Mouse (Mus musculus): ENCODE results near the gene Mpped1. TPM values are rescaled to one million over a fixed set of nuclear protein-coding genes. Genes with fewer than 3 reads are reported as not detected.

Gene Mpped1
- not detected in 4 replicates for total RNA-seq (2023)

DNA sequence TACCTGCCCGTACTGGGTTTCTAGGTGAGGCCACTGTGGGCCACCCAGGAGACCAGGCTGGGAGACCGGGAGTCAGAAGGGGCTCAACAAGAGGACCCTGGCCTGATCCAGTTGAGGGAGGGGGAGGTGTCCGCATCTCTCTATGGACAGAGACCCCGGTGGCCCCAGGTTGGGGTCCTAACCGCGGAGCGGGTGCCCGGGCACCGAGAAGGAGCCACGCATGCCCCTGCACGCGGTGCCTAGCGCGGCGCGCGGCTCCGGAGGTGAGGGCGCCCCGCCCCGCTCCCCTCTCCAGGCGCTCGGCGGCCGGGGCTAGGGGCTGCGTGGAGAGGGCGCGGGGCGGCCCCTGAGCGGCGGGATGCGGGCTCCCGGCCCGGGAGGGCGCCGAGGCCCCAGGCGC is at the start of gene Mpped1:
Mpped1 (plus strand) TSS at position 81 of the 400 bp plus-strand sequence.

Other genes starting within 250 kb of the Mpped1 start
- 52.6 to 63.6 TPM (median 60.8 TPM) in 4 replicates for gene Tspo, start 215.9 kb upstream of the Mpped1 start, total RNA-seq (2023)
- 18.9 to 19.9 TPM (median 19.5 TPM) in 4 replicates for gene Mcat, start 215.7 kb upstream of the Mpped1 start, total RNA-seq (2023)
- gene Ttll12, start 184.3 kb upstream of the Mpped1 start, total RNA-seq (2023) = 5.7 to 8.0 TPM (median 6.2 TPM) in 4 replicates
- gene Scube1, start 54.4 kb upstream of the Mpped1 start, total RNA-seq (2023) = not detected in 4 replicates

Data from B cell, adult 62 days (primary cell).